Mouse (Mus musculus) small intestine, adult 2 months (tissue): ENCODE results near the gene Man1c1.

Source experiments
- CTCF ChIP-seq: fragments of 200-500 bp; IDR thresholded peaks from 2 replicates; pipeline ENCODE4 v1.5.1; 2012; ENCODE audit warnings: low read depth, mild to moderate bottlenecking, control low read depth, inconsistent platforms, low read length, moderate library complexity, mixed read lengths; ENCODE audit not compliant: insufficient replicate concordance, insufficient read length; ENCODE audit errors: extremely low read depth
- POLR2A ChIP-seq: fragments of 200-500 bp; IDR thresholded peaks from 2 replicates; pipeline ENCODE4 v1.6.1; 2012; ENCODE audit warnings: low read depth, mild to moderate bottlenecking, control low read depth, inconsistent platforms, low read length, moderate library complexity

DNA sequence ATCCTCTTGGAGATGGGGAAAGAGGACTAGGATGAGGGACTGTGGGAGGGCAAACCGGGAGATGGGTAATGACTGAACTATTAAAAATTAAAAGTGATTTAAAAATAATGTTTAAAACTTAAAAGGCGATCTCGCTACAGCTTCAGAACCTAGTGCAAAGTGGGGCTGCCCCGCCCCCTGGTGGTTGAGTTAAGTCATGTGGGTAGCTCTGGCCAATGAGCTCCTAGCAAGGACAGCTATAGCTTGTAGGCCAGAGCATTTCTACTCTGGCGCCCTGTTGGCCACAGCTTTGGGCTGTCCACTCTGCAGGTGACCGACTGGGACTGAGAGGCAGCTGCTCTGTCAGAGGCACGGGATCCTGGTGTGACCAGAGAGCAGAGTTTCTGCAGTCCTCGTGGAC is 9.8 kb upstream of the Man1c1 start:
- TF ChIP-seq CTCF (peak; percentile 77; the same call in 1 of the 2 replicates), POLR2A (peak; percentile 29; the same call in 1 of the 2 replicates)
